Mouse (Mus musculus): Measurements from ENCODE around the gene Hspb2. TPM values are rescaled to one million over a fixed set of nuclear protein-coding genes. Genes with fewer than 3 reads are reported as not detected.

Gene Hspb2
- total and polyA plus RNA-seq, 3 experiments = not detected

GRCm38 (mm10) chr9:50718878-50719277 lies 33.3 kb downstream of the Hspb2 start:
- no peaks in the 10 kb centered on the region for H3K9me3 ChIP-seq (replicated peaks; ENCODE audit: low read length)
- in situ Hi-C loops (cut with MboI; ENCODE audit: low pct_ligation_motif_present, low pct_unique_long_range_greater_than_20kb, low sequenced_read_pairs) (no loop called here), dilution Hi-C loops (cut with MboI; ENCODE audit: extremely low pct_ligation_motif_present, extremely low pct_unique_long_range_greater_than_20kb, low sequenced_read_pairs) (no loop called here)
- H3K36me3 ChIP-seq (replicated peaks in 1 of 2; ENCODE audit: control insufficient read depth in 1 of 2, insufficient read depth in 1 of 2, low read length in 1 of 2) = no peaks in the 10 kb centered on the region
- TF ChIP-seq KAT2A (IDR thresholded peaks at IDR 0.05; ENCODE audit: insufficient replicate concordance, low read length) (no peak), USF1 (IDR thresholded peaks at IDR 0.05; ENCODE audit: low read depth, low read length) (no peak), GABPA (IDR thresholded peaks at IDR 0.05; ENCODE audit: insufficient replicate concordance, low read depth, low read length) (no peak), EP300 (IDR thresholded peaks at IDR 0.05; ENCODE audit: low read length) (no peak), E2F4 (IDR thresholded peaks at IDR 0.05; ENCODE audit: insufficient replicate concordance, low read depth, low read length) (no peak), ZMIZ1 (IDR thresholded peaks at IDR 0.05; ENCODE audit: low read depth, low read length) (no peak), TBP (conservative IDR thresholded peaks at IDR 0.05; ENCODE audit: low read depth, low read length) (no peak), ZKSCAN1 (IDR thresholded peaks at IDR 0.05; ENCODE audit: borderline replicate concordance, low read depth, low read length) (no peak), IRF4 (IDR thresholded peaks at IDR 0.05; ENCODE audit: low read depth, low read length) (no peak), JUND (conservative IDR thresholded peaks at IDR 0.05; ENCODE audit: low read depth, low read length) (no peak), MXI1 (IDR thresholded peaks at IDR 0.05; ENCODE audit: low read depth, low read length) (no peak), RAD21 (IDR thresholded peaks at IDR 0.05; ENCODE audit: low read depth, low read length) (no peak), RCOR1 (conservative IDR thresholded peaks at IDR 0.05; ENCODE audit: low read depth, low read length) (no peak)
- H3K4me3 ChIP-seq (replicated peaks in 1 of 3; ENCODE audit: low read depth in 2 of 3, low read length in 2 of 3, poor library complexity in 1 of 3) = no peak overlapping the region
- H3K4me1 ChIP-seq (ENCODE audit: control insufficient read depth in 1 of 2, insufficient read depth in 2 of 2) = peaks cover 6 to 7% of the 10 kb centered on the region in 2 experiments
- H3K27ac ChIP-seq (ENCODE audit: insufficient read depth, low read depth) = no peak overlapping the region
- H3K79me2 ChIP-seq (replicated peaks; ENCODE audit: control insufficient read depth, extremely low read depth, insufficient read depth, poor library complexity, severe bottlenecking) = no peaks in the 10 kb centered on the region
- H3K9ac ChIP-seq (ENCODE audit: insufficient read depth, low read depth) = no peak overlapping the region
- DNase-seq (ENCODE audit: extremely low read depth) = no peak
- peaks cover 5% of the 10 kb centered on the region for H3K27me3 ChIP-seq (replicated peaks)
- H3K4me2 ChIP-seq (ENCODE audit: insufficient read depth, low read depth, poor library complexity, severe bottlenecking) = no peak overlapping the region

GRCm38 (mm10) chr9:50714188-50714587 lies 38.0 kb downstream of the Hspb2 start:
- H3K27ac ChIP-seq (ENCODE audit: insufficient read depth, low read depth) = no peak overlapping the region
- dilution Hi-C loops (cut with MboI; ENCODE audit: extremely low pct_ligation_motif_present, extremely low pct_unique_long_range_greater_than_20kb, low sequenced_read_pairs) (no loop called here), in situ Hi-C loops (cut with MboI; ENCODE audit: low pct_ligation_motif_present, low pct_unique_long_range_greater_than_20kb, low sequenced_read_pairs) (no loop called here)
- no peak for TF ChIP-seq MEF2A (IDR thresholded peaks at IDR 0.05; ENCODE audit: borderline replicate concordance, low read depth, low read length)
- TF ChIP-seq MAZ (IDR thresholded peaks at IDR 0.05; ENCODE audit: low read depth, low read length) = no peak
- TF ChIP-seq MXI1 (IDR thresholded peaks at IDR 0.05; ENCODE audit: low read depth, low read length) = no peak
- TF ChIP-seq RAD21 (IDR thresholded peaks at IDR 0.05; ENCODE audit: low read depth, low read length) = no peak
- no peak for TF ChIP-seq ZMIZ1 (IDR thresholded peaks at IDR 0.05; ENCODE audit: low read depth, low read length)
- TF ChIP-seq PAX5 (IDR thresholded peaks at IDR 0.05; ENCODE audit: low read length) = no peak
- TF ChIP-seq CHD1 (IDR thresholded peaks at IDR 0.05; ENCODE audit: low read depth, low read length) = no peak
- no peak for TF ChIP-seq HCFC1 (IDR thresholded peaks at IDR 0.05; ENCODE audit: low read depth, low read length)
- TF ChIP-seq USF1 (IDR thresholded peaks at IDR 0.05; ENCODE audit: low read depth, low read length) = no peak
- TF ChIP-seq JUND (conservative IDR thresholded peaks at IDR 0.05; ENCODE audit: low read depth, low read length) = no peak
- no peak for TF ChIP-seq CTCF (conservative IDR thresholded peaks at IDR 0.05 in 1 of 2, IDR thresholded peaks at IDR 0.05 in 1 of 2; ENCODE audit: low read depth in 2 of 2, low read length in 2 of 2)
- TF ChIP-seq ELF1 (IDR thresholded peaks at IDR 0.05; ENCODE audit: low read depth, low read length) = no peak
- no peak for TF ChIP-seq CHD2 (IDR thresholded peaks at IDR 0.05; ENCODE audit: low read length)
- TF ChIP-seq SIN3A (IDR thresholded peaks at IDR 0.05; ENCODE audit: low read length) = no peak
- TF ChIP-seq NELFE (IDR thresholded peaks at IDR 0.05; ENCODE audit: low read depth, low read length) = no peak
- TF ChIP-seq GABPA (IDR thresholded peaks at IDR 0.05; ENCODE audit: insufficient replicate concordance, low read depth, low read length) = no peak
- TF ChIP-seq E2F4 (IDR thresholded peaks at IDR 0.05; ENCODE audit: insufficient replicate concordance, low read depth, low read length) = no peak
- no peak for TF ChIP-seq ZKSCAN1 (IDR thresholded peaks at IDR 0.05; ENCODE audit: borderline replicate concordance, low read depth, low read length)
- no peak for TF ChIP-seq IRF4 (IDR thresholded peaks at IDR 0.05; ENCODE audit: low read depth, low read length)
- no peak for DNase-seq (ENCODE audit: extremely low read depth)
- H3K36me3 ChIP-seq (replicated peaks in 1 of 2; ENCODE audit: control insufficient read depth in 1 of 2, insufficient read depth in 1 of 2, low read length in 1 of 2) = no peaks in the 10 kb centered on the region
- no peaks in the 10 kb centered on the region for H3K79me2 ChIP-seq (replicated peaks; ENCODE audit: control insufficient read depth, extremely low read depth, insufficient read depth, poor library complexity, severe bottlenecking)
- no peak overlapping the region for H3K4me3 ChIP-seq (replicated peaks in 1 of 3; ENCODE audit: low read depth in 2 of 3, low read length in 2 of 3, poor library complexity in 1 of 3)
- peaks cover 6 to 7% of the 10 kb centered on the region in 2 experiments for H3K4me1 ChIP-seq (ENCODE audit: control insufficient read depth in 1 of 2, insufficient read depth in 2 of 2)
- no peak overlapping the region for H3K9ac ChIP-seq (ENCODE audit: insufficient read depth, low read depth)
- no peak overlapping the region for H3K4me2 ChIP-seq (ENCODE audit: insufficient read depth, low read depth, poor library complexity, severe bottlenecking)
- no peaks in the 10 kb centered on the region for H3K9me3 ChIP-seq (replicated peaks; ENCODE audit: low read length)
- peaks cover 7% of the 10 kb centered on the region for H3K27me3 ChIP-seq (replicated peaks)

Measured in CH12.LX (cell line).